Mouse (Mus musculus) cortical plate, adult 2 months (tissue): ENCODE data around the gene Prdm11.

ENCODE experiments used
- CTCF ChIP-seq: fragments of 200-500 bp; IDR thresholded peaks from 2 replicates; pipeline ENCODE4 v1.5.1; 2011; ENCODE audit warnings: mild to moderate bottlenecking, control low read depth, low read length; ENCODE audit not compliant: insufficient read depth; ENCODE audit errors: extremely low read depth
- POLR2A ChIP-seq: fragments of 200-500 bp; IDR thresholded peaks from 2 replicates; pipeline ENCODE4 v1.6.1; 2011; ENCODE audit warnings: mild to moderate bottlenecking, low read length, control low read depth; ENCODE audit not compliant: insufficient read depth; ENCODE audit errors: extremely low read depth

DNA sequence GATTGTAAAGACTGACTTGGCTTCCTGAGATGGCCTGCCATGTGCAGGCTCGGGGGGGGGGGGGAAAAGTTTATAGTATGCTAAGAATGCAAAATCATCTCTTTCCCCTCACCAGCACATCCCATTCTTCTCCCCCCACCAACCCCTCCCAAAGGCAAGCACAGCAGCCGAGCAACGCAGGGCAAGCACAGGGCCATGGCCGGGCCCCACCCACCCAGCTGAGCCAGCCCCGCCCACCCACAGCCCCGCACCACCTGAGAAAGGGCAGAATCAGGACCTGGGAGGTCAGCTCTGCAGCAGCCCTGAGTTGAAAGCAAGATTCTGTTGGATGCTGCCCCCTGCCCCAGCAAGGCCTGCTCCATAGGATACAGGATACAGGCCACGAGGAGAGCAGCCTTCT, 60.4 kb downstream of the Prdm11 start:
- no peak for TF ChIP-seq CTCF
- no peak for TF ChIP-seq POLR2A
